Mouse (Mus musculus) spleen, adult 18-20 months (tissue): ENCODE data around the gene Mxd4.

Experiments used
- DNase-seq, 2 experiments: peaks; one replicate each; pipeline ENCODE4 v3.0.0; 2022; ENCODE audit warnings: mixed read lengths in 2 of 2

Gene Mxd4

GRCm38 (mm10) chr5:34168950-34169891, 18.3 kb downstream of the Mxd4 start, which contains the start of the genes Poln and Haus3:
Poln (minus strand) TSS chr5:34169448.
Haus3 (minus strand) TSS chr5:34169527.
- DNase-seq: peak; percentile 93 to 95

GRCm38 (mm10) chr5:34167857-34168256, 19.7 kb downstream of the Mxd4 start:
- no peak for DNase-seq

DNA sequence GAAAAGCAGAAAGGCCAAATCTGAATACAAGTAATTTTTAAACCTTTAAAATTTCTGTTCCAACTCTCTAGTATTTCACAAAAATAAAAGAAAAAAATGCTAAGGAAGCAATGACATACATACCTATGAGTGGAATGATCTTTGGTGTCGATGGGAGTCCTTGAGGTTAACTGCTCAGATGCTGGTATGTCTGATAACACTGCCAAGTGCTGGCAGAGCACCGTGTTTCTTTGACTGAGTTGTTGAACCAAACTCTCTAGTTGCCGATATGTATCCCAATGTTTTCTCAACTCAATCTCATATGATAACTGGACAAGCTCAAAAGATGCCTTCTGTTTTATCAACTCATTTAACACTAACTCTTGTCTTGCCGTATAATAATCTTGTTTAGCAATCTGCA, 21.7 kb downstream of the Mxd4 start:
- DNase-seq: no peak

GRCm38 (mm10) chr5:34148476-34148875, 39.0 kb downstream of the Mxd4 start:
- DNase-seq: no peak

GRCm38 (mm10) chr5:34147554-34147953, 40.0 kb downstream of the Mxd4 start:
- no peak for DNase-seq

DNA sequence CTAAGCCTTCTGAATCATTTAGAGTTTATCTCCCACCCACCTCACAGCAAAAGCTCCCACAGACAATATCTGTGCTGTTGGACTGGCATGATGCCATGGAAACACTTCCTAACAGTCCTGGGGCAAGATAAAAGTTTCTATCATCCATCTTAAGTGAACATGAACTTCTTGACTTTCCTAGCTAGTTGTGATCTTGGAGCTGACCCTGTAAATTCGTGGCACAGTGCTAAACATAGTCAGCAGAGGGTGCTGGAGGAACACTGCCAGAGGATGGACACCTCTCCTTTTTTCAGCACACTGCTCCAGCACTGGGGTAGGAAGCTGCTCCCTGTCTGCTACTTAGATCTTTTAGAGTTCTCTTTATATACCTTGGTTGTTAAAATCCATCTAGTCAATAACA, 47.8 kb downstream of the Mxd4 start:
- no peak for DNase-seq

DNA sequence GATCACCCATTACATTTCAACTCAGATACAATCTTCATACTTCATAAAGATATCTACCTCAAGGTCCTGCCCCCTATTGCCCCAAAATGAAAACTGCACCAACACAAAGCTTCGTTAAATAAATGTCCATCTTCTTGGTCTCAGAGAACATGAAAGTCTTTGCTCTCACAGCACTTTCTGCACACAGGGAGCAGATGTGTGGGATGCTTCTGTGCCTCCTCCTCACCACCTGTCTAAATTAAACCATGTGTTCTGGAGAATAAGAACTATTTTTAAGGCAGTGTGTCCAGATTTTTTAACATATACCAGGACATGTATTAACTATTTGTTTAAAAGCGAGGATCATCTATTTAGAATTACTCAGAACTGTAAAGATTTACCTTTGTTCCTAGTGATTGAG, 54.8 kb downstream of the Mxd4 start:
- DNase-seq: no peak

GRCm38 (mm10) chr5:34124131-34124530, 63.4 kb downstream of the Mxd4 start:
- DNase-seq: no peak
